Mouse (Mus musculus): Measurements from ENCODE around the gene Spred2. TPM values are rescaled to one million over a fixed set of nuclear protein-coding genes. Genes with fewer than 3 reads are reported as not detected.

The Spred2 gene
- polyA plus RNA-seq, 1 experiment from 2014 or later, result 4.1 TPM

DNA sequence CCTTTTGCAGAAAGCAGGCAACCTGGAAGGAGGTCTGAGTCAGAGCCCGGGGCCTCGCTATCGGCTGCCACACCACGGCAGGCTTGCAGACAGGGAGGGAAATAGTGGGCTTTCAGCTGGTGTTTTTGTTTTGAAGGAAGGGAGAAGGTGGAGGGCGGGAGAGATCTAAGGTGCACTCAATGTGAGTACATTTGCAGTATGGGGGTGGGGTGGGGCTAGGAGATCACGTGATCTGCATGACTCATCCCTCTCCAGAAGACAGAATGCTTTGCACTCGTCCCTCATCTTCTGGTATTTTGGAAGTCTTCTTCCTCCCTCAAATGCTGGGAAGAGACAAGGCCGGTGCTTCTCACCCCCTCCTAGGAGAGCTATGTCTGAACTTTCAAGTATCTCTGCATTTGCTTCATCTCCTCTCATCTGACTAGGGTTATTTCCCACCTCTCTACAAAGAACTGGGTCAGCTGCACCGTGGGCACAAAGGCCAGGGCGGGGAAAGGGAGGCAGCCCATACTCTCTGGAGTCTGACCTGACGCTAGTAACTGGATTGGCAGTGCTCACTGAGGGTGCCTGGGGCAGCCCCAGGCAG is 111.3 kb downstream of the Spred2 start:
- Histone ChIP-seq H3K4me1 (ENCODE audit: control insufficient read depth, insufficient read depth, low read length) (no peaks in the 10 kb centered on the region), H3K4me2 (ENCODE audit: low read depth, low read length) (no peak overlapping the region), H3K9me3 (replicated peaks; ENCODE audit: control insufficient read depth, low read length) (peaks cover 4% of the 10 kb centered on the region; the same call in 1 of the 2 replicates), H3K27ac (ENCODE audit: low read length) (no peak overlapping the region), H3K27me3 (ENCODE audit: control insufficient read depth, insufficient read depth, low read length) (no peaks in the 10 kb centered on the region; the same call in 1 of the 2 replicates), H3K4me3 (ENCODE audit: low read length) (no peak overlapping the region), H3K9ac (ENCODE audit: low read length) (no peak overlapping the region), H3K36me3 (ENCODE audit: control insufficient read depth, insufficient read depth) (no peaks in the 10 kb centered on the region)
- 48% methylated on average over 11 of the region's 11 CpGs for WGBS
- ATAC-seq (replicated peaks; ENCODE audit: extremely low read depth, insufficient read depth, low FRiP score), result no peak

DNA sequence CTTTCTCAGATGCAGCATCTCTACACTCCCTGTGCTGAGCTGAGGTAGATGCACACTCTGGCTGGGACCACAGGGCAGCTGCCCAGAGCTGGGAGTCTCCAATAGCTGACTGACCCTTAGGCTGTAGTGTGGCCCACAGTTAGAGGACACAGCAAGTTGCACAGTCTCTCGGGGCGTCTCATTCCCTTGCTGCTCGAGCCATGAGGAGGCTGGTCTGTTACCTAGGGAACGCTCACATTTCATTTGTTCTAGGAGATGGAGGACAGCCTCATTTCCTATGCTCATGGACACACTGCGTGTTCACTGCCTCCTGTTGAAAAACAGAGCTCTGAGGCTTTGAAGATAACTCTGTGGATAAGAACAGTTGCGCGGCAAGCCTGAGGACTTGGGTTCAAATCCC is 111.8 kb downstream of the Spred2 start:
- H3K27me3 ChIP-seq (ENCODE audit: control insufficient read depth, insufficient read depth, low read length), result no peaks in the 10 kb centered on the region; the same call in 1 of the 2 replicates
- H3K9me3 ChIP-seq (replicated peaks; ENCODE audit: control insufficient read depth, low read length), result peaks cover 4% of the 10 kb centered on the region; the same call in 1 of the 2 replicates
- no peak overlapping the region for H3K27ac ChIP-seq (ENCODE audit: low read length)
- no peaks in the 10 kb centered on the region for H3K36me3 ChIP-seq (ENCODE audit: control insufficient read depth, insufficient read depth)
- no peak overlapping the region for H3K9ac ChIP-seq (ENCODE audit: low read length)
- H3K4me2 ChIP-seq (ENCODE audit: low read depth, low read length), result no peak overlapping the region
- H3K4me3 ChIP-seq (ENCODE audit: low read length), result no peak overlapping the region
- no peaks in the 10 kb centered on the region for H3K4me1 ChIP-seq (ENCODE audit: control insufficient read depth, insufficient read depth, low read length)
- 85% methylated on average over 7 of the region's 7 CpGs for WGBS
- ATAC-seq (replicated peaks; ENCODE audit: extremely low read depth, insufficient read depth, low FRiP score), result no peak

DNA sequence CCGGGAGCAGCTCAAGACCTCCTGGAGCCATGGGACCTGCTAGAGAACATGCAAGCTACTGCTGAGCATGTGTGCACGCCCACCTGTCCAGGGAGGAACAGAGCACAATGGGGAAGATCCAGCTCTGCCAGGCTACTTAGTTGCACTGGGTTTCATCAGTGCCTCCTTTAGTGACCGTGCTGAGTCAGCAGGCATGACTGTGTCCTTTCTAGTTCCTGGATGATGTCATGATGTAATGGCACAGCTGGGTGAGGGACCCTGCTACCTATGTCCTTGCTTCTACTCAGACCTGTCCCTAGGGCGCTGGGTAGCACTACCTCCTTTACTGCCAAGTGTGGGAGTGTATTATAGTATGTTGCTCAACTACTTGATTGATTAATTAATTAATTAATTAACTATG is 113.6 kb downstream of the Spred2 start:
- no peak for ATAC-seq (replicated peaks; ENCODE audit: extremely low read depth, insufficient read depth, low FRiP score)
- 89% methylated on average over 4 of the region's 4 CpGs for WGBS
- H3K9me3 ChIP-seq (replicated peaks; ENCODE audit: control insufficient read depth, low read length), result no peaks in the 10 kb centered on the region
- H3K27me3 ChIP-seq (ENCODE audit: control insufficient read depth, insufficient read depth, low read length), result no peaks in the 10 kb centered on the region; the same call in 1 of the 2 replicates
- no peak overlapping the region for H3K4me2 ChIP-seq (ENCODE audit: low read depth, low read length)
- H3K4me1 ChIP-seq (ENCODE audit: control insufficient read depth, insufficient read depth, low read length), result peaks cover under 1% of the 10 kb centered on the region; the same call in 1 of the 2 replicates
- H3K4me3 ChIP-seq (ENCODE audit: low read length), result no peak overlapping the region
- H3K27ac ChIP-seq (ENCODE audit: low read length), result no peak overlapping the region
- H3K36me3 ChIP-seq (ENCODE audit: control insufficient read depth, insufficient read depth), result no peaks in the 10 kb centered on the region
- no peak overlapping the region for H3K9ac ChIP-seq (ENCODE audit: low read length)

DNA sequence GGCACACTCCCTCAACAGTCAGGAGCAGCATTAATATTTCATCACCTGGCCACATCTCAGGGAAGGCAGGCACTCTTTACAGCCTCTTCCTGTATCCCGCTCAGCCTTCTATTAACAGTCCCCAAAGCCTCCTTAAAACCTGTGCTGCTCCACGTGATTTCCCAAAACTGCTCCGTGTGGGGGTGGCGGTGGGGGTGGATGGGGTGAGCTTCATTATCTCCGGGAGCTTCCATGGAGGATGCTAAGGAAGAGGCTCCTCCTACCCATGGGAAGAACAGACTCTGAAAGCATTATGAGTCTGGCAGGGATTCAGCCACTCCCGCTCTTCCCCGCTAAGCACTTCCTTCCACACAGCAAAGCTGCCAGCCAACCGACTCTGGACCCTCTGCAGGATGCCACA is 114.5 kb downstream of the Spred2 start:
- no peaks in the 10 kb centered on the region; the same call in 1 of the 2 replicates for H3K27me3 ChIP-seq (ENCODE audit: control insufficient read depth, insufficient read depth, low read length)
- 33% methylated on average over 8 of the region's 8 CpGs for WGBS
- H3K4me2 ChIP-seq (ENCODE audit: low read depth, low read length), result no peak overlapping the region
- H3K4me1 ChIP-seq (ENCODE audit: control insufficient read depth, insufficient read depth, low read length), result peaks cover 10% of the 10 kb centered on the region
- H3K9me3 ChIP-seq (replicated peaks; ENCODE audit: control insufficient read depth, low read length), result no peaks in the 10 kb centered on the region
- no peak overlapping the region for H3K9ac ChIP-seq (ENCODE audit: low read length)
- H3K36me3 ChIP-seq (ENCODE audit: control insufficient read depth, insufficient read depth), result no peaks in the 10 kb centered on the region
- H3K27ac ChIP-seq (ENCODE audit: low read length), result no peak overlapping the region
- no peak overlapping the region for H3K4me3 ChIP-seq (ENCODE audit: low read length)
- ATAC-seq (replicated peaks; ENCODE audit: extremely low read depth, insufficient read depth, low FRiP score), result no peak

- H3K4me2 ChIP-seq (ENCODE audit: low read depth, low read length), result no peak overlapping the region
- peaks cover 10% of the 10 kb centered on the region for H3K4me1 ChIP-seq (ENCODE audit: control insufficient read depth, insufficient read depth, low read length)
- no peak overlapping the region for H3K9ac ChIP-seq (ENCODE audit: low read length)
- 38% methylated on average over 6 of the region's 6 CpGs for WGBS
- H3K9me3 ChIP-seq (replicated peaks; ENCODE audit: control insufficient read depth, low read length), result no peaks in the 10 kb centered on the region
- H3K36me3 ChIP-seq (ENCODE audit: control insufficient read depth, insufficient read depth), result no peaks in the 10 kb centered on the region
- no peaks in the 10 kb centered on the region for H3K27me3 ChIP-seq (ENCODE audit: control insufficient read depth, insufficient read depth, low read length)
- H3K27ac ChIP-seq (ENCODE audit: low read length), result no peak overlapping the region
- no peak overlapping the region for H3K4me3 ChIP-seq (ENCODE audit: low read length)
- peak; percentile 65 for ATAC-seq (replicated peaks; ENCODE audit: extremely low read depth, insufficient read depth, low FRiP score)
Observed at GRCm38 (mm10) chr11:20041164-20041920, 117.2 kb downstream of the Spred2 start.

DNA sequence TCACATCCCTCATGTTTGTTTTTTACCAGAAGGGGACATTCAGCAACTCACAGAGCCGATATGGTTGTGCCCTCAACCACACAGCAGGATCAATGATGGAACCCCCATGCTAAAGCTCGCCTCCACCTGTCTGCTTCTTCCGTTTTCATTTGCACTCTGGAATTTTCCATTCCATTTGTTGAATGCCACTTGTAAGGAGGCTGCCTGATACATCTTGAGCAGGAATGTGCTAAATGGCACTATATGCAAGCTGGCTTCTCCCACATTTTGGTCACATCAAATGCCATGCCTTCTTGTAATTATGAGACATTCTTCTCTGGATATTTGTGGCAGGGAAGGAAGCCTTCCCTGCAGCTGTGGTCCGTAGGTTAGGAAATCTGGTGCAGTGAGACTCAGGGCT is 117.9 kb downstream of the Spred2 start:
- no peak overlapping the region for H3K9ac ChIP-seq (ENCODE audit: low read length)
- no peaks in the 10 kb centered on the region for H3K36me3 ChIP-seq (ENCODE audit: control insufficient read depth, insufficient read depth)
- ATAC-seq (replicated peaks; ENCODE audit: extremely low read depth, insufficient read depth, low FRiP score), result no peak
- H3K4me2 ChIP-seq (ENCODE audit: low read depth, low read length), result no peak overlapping the region
- no peak overlapping the region for H3K27ac ChIP-seq (ENCODE audit: low read length)
- peaks cover 10% of the 10 kb centered on the region for H3K4me1 ChIP-seq (ENCODE audit: control insufficient read depth, insufficient read depth, low read length)
- WGBS, result 72% methylated on average over 4 of the region's 4 CpGs
- H3K27me3 ChIP-seq (ENCODE audit: control insufficient read depth, insufficient read depth, low read length), result no peaks in the 10 kb centered on the region
- H3K4me3 ChIP-seq (ENCODE audit: low read length), result no peak overlapping the region
- H3K9me3 ChIP-seq (replicated peaks; ENCODE audit: control insufficient read depth, low read length), result no peaks in the 10 kb centered on the region

DNA sequence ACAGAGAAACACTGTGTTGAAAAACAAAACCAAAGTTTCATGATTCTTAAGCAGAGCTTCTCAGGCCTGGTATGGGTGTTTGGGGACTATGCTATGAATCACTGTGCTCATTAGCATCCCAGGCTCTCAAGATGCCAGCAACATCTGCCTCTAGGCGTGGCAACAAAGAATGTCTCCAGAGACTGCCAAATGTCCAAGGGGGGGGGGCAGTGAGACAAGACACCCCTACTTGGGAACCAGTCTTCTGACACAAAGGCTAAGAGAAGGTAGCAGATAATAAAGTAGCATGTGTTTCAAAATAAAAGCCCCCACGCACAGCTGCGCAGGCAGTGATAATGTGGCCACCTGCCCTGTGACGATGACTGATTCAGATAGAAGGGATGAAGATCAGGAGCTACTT is 119.1 kb downstream of the Spred2 start:
- Histone ChIP-seq H3K27ac (ENCODE audit: low read length) (no peak overlapping the region), H3K4me2 (ENCODE audit: low read depth, low read length) (no peak overlapping the region), H3K27me3 (ENCODE audit: control insufficient read depth, insufficient read depth, low read length) (no peaks in the 10 kb centered on the region), H3K4me1 (ENCODE audit: control insufficient read depth, insufficient read depth, low read length) (peaks cover 10% of the 10 kb centered on the region), H3K36me3 (ENCODE audit: control insufficient read depth, insufficient read depth) (no peaks in the 10 kb centered on the region), H3K9ac (ENCODE audit: low read length) (no peak overlapping the region), H3K4me3 (ENCODE audit: low read length) (no peak overlapping the region), H3K9me3 (replicated peaks; ENCODE audit: control insufficient read depth, low read length) (no peaks in the 10 kb centered on the region)
- ATAC-seq (replicated peaks; ENCODE audit: extremely low read depth, insufficient read depth, low FRiP score), result no peak
- 69% methylated on average over 4 of the region's 4 CpGs for WGBS

DNA sequence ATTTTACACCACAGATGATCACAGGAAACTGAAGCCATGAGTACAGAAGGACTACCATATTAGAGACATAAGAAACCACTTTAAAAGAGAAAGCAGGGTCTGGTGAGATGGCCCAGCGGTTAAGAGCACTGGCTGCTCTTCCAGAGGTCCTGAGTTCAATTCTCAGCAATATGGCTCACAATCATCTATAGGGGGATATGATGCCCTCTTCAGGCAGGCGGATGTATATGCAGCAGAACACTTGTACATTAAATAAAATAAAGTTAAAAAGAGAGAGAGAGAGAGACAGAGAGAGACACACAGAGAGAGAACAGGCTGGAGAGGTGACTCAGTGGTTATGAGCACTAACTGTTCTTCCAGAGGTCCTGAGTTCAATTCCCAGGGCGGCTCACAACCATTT is 121.4 kb downstream of the Spred2 start:
- no peak overlapping the region for H3K4me2 ChIP-seq (ENCODE audit: low read depth, low read length)
- H3K4me3 ChIP-seq (ENCODE audit: low read length), result no peak overlapping the region
- H3K9me3 ChIP-seq (replicated peaks; ENCODE audit: control insufficient read depth, low read length), result 0 out of 2 replicates have a peak, but pooled peaks cover 3% of the 10 kb centered on the region
- no peaks in the 10 kb centered on the region for H3K36me3 ChIP-seq (ENCODE audit: control insufficient read depth, insufficient read depth)
- no peak for ATAC-seq (replicated peaks; ENCODE audit: extremely low read depth, insufficient read depth, low FRiP score)
- 69% methylated on average over 3 of the region's 3 CpGs for WGBS
- H3K4me1 ChIP-seq (ENCODE audit: control insufficient read depth, insufficient read depth, low read length), result peaks cover 10% of the 10 kb centered on the region
- no peaks in the 10 kb centered on the region for H3K27me3 ChIP-seq (ENCODE audit: control insufficient read depth, insufficient read depth, low read length)
- H3K27ac ChIP-seq (ENCODE audit: low read length), result no peak overlapping the region
- H3K9ac ChIP-seq (ENCODE audit: low read length), result no peak overlapping the region

DNA sequence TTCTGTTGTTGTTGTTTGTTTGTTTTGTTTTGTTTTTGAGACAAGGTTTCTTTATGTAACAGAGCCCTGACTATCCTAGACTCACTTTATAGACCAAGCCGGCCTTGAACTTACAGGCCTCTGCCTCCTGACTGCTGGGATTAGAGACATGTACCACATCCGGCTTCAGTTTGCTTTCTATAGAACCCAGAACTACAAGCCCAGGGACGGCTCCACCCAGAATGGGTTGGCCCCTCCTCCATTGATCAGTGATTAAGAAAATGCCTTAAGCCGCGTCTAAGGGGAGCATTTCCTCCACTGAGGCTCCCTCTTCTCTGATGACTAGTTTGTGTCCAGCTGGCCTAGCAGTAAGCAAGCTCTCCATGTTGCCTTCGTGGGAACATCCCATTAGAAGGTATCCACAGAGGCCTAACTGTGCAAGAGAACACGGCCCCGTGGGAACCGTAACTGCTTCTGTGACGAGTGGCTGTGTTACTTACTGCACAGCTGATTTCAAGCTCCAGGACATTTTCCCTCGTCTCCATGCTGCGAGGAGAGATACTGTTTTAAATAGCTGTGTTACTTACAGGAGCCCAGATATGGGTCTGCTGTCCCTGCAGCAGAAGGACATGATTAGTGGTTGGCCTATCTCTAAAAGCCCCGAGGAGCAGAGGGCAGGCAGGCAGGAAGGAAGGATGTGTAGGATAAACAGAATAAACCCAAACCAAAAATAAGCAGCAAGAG is 128.8 kb downstream of the Spred2 start:
- H3K27ac ChIP-seq (ENCODE audit: low read length), result peak overlapping the region; percentile 46
- peaks cover 11% of the 10 kb centered on the region; the same call in 1 of the 2 replicates for H3K36me3 ChIP-seq (ENCODE audit: control insufficient read depth, insufficient read depth)
- WGBS, result 43% methylated on average over 13 of the region's 13 CpGs
- no peak overlapping the region for H3K4me2 ChIP-seq (ENCODE audit: low read depth, low read length)
- no peak overlapping the region for H3K4me3 ChIP-seq (ENCODE audit: low read length)
- H3K27me3 ChIP-seq (ENCODE audit: control insufficient read depth, insufficient read depth, low read length), result no peaks in the 10 kb centered on the region
- H3K9me3 ChIP-seq (replicated peaks; ENCODE audit: control insufficient read depth, low read length), result 0 out of 2 replicates have a peak, but pooled peaks cover 5% of the 10 kb centered on the region
- H3K9ac ChIP-seq (ENCODE audit: low read length), result no peak overlapping the region
- ATAC-seq (replicated peaks; ENCODE audit: extremely low read depth, insufficient read depth, low FRiP score), result no peak; the same call in 1 of the 2 replicates
- H3K4me1 ChIP-seq (ENCODE audit: control insufficient read depth, insufficient read depth, low read length), result no peaks in the 10 kb centered on the region; the same call in 1 of the 2 replicates
